Mouse (Mus musculus): Measurements from ENCODE around the gene Vars. TPM values are rescaled to one million over a fixed set of nuclear protein-coding genes. Genes with fewer than 3 reads are reported as not detected.

Gene Vars
- polyA plus RNA-seq, 1 experiment from 2014 or later: 24.7 TPM

DNA sequence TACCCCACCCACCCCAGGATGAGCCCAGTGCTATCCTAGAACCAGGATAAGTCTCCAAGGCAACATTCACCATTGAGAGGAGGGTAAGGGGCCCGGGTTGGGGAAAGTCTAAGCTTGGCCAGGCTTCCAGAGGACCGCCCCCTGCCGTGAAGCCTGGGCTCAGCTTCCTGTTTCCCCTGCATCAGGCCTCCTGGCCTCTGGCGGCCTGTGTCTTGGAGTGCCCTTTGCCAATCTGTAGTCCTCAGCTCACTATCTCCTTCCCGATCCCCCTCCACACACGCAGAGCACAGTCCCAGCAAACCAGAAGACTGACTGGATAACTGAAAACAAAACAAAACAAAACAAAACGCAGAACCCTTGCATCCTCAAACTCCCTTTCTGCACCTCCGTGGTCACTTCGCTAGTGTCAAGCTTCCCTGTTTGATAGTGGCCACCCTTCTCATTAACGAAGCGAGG, 48.8 kb downstream of the Vars start, which contains the start of gene Clic1:
Gene Clic1 (plus strand): TSS at position 406 of the 456 bp plus-strand sequence.
- Histone ChIP-seq H3K36me3 (ENCODE audit: insufficient read depth, low read length) (peaks cover 20% of the 10 kb centered on the region; the same call in 1 of the 2 replicates), H3K9ac (replicated peaks; ENCODE audit: low read depth) (peak within 1 kb of the TSS; percentile 90), H3K4me3 (ENCODE audit: low read depth, low read length) (peak within 1 kb of the TSS; percentile 65), H3K4me2 (replicated peaks; ENCODE audit: low read depth, low read length) (peak within 1 kb of the TSS; percentile 83), H3K4me1 (ENCODE audit: insufficient read depth, low read depth, low read length) (peaks cover 20% of the 10 kb centered on the region; the same call in 1 of the 2 replicates), H3K9me3 (ENCODE audit: low read length) (no peaks in the 10 kb centered on the region), H3K27me3 (replicated peaks; ENCODE audit: insufficient read depth, low read length) (no peaks in the 10 kb centered on the region), H3K27ac (ENCODE audit: low read length) (peak within 1 kb of the TSS; percentile 96)
- DNase-seq (ENCODE audit: low spot score) (peak; percentile 91), ATAC-seq (peak; percentile 8)
- TF ChIP-seq EP300 (IDR thresholded peaks at IDR 0.05): no peak
- TF ChIP-seq CTCF (IDR thresholded peaks at IDR 0.05): peak; percentile 52
- WGBS: 2% methylated on average over 11 of the region's 11 CpGs

DNA sequence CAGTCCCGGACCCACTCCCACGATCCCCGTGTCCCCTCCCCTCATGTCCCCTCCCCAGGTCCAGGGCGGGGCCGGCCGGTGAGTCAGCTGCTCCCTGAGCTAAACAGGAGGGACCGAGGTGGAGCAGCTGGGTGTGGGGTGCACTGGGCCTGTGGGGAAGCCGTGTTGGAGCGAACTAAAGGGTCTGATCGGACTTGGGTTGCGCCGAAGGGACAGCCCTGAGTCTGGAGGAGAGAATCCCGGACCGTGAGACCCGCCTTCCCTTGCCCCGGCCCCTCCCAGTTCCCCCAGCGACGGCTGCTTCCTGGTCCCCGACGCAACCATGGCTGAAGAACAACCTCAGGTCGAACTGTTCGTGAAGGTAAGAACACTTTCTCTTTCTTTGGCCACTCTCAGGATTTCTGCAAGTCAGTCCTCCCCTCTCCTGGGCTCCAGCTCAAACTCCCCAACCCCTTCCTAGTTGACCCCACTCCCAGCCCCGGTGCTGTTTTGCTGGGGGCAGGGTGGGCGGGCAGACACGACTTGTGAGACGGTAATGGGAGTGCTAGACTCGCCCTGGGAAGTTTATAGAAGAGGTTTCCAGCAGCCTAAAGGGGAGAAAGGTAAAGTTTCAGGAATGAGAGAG, 49.5 kb downstream of the Vars start:
- ATAC-seq: peak; percentile 21
- peak overlapping the region; percentile 83 for H3K4me2 ChIP-seq (replicated peaks; ENCODE audit: low read depth, low read length)
- H3K27ac ChIP-seq (ENCODE audit: low read length): peak overlapping the region; percentile 96
- no peaks in the 10 kb centered on the region for H3K9me3 ChIP-seq (ENCODE audit: low read length)
- WGBS: under 1% methylated on average over 25 of the region's 27 CpGs
- DNase-seq (ENCODE audit: low spot score): peak; percentile 88
- H3K36me3 ChIP-seq (ENCODE audit: insufficient read depth, low read length): peaks cover 24% of the 10 kb centered on the region; the same call in 1 of the 2 replicates
- peak overlapping the region; percentile 65 for H3K4me3 ChIP-seq (ENCODE audit: low read depth, low read length)
- H3K27me3 ChIP-seq (replicated peaks; ENCODE audit: insufficient read depth, low read length): no peaks in the 10 kb centered on the region
- H3K4me1 ChIP-seq (ENCODE audit: insufficient read depth, low read depth, low read length): peaks cover 13% of the 10 kb centered on the region; the same call in 1 of the 2 replicates
- H3K9ac ChIP-seq (replicated peaks; ENCODE audit: low read depth): peak overlapping the region; percentile 90
- TF ChIP-seq CTCF (IDR thresholded peaks at IDR 0.05): no peak
- TF ChIP-seq EP300 (IDR thresholded peaks at IDR 0.05): no peak

DNA sequence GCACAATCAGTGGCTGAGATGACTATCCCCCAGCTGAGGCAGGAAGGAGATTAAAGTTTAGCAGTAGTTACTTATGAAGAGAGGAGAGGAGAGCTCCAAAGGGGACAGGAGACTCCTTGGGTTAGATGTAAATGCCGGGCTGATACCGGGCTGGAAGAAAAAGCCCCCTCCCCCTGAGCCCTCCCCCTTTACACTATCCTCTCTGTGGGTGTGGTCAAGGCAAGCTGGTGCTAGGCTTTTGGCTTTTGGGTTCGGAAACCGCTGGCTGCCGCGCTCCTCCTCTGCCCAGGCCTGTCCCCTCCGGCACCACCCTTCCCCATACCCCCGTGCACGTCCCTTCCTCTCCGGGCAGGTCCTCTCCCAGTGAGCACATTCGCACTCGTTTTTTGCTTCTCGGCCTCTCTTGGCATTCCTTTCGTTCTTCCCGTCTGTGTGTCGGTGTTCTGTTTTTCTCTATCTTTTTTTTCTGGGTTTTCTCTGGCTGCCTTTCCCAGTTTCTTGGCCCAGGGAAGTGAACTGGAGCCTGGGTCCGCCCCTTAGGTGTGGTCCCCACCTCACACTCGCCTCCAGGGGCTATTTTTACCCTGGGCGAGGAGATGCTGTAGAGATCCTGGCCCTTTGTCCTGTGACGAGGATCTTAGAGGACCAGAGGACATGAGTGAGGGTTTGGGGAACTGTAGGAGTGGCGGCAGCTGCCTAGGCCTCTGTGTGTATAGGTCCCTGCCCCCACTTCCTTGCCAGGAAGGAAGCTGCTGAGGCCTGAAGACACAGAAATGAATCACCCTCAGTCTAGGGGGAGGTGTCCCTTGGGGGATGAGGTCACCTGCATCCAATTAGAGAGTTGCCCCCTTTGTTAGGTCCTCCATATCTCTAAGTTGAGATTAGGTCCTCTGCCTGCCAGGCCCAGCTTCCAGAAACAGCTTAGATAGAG, 50.6 kb downstream of the Vars start:
- TF ChIP-seq CTCF (IDR thresholded peaks at IDR 0.05) (no peak; the same call in 1 of the 2 replicates), EP300 (IDR thresholded peaks at IDR 0.05) (peak; percentile 81)
- H3K4me3 ChIP-seq (ENCODE audit: low read depth, low read length): peak overlapping the region; percentile 65
- peak overlapping the region; percentile 96 for H3K27ac ChIP-seq (ENCODE audit: low read length)
- H3K36me3 ChIP-seq (ENCODE audit: insufficient read depth, low read length): peaks cover 33% of the 10 kb centered on the region; the same call in 1 of the 2 replicates
- DNase-seq (ENCODE audit: low spot score) (peak; percentile 96), ATAC-seq (peak; percentile 83)
- no peaks in the 10 kb centered on the region for H3K9me3 ChIP-seq (ENCODE audit: low read length)
- H3K4me2 ChIP-seq (replicated peaks; ENCODE audit: low read depth, low read length): peak overlapping the region; percentile 83
- no peaks in the 10 kb centered on the region for H3K27me3 ChIP-seq (replicated peaks; ENCODE audit: insufficient read depth, low read length)
- WGBS: 2% methylated on average over 18 of the region's 21 CpGs
- peak overlapping the region; percentile 81 for H3K9ac ChIP-seq (replicated peaks; ENCODE audit: low read depth)
- peaks cover 12% of the 10 kb centered on the region; the same call in 1 of the 2 replicates for H3K4me1 ChIP-seq (ENCODE audit: insufficient read depth, low read depth, low read length)

DNA sequence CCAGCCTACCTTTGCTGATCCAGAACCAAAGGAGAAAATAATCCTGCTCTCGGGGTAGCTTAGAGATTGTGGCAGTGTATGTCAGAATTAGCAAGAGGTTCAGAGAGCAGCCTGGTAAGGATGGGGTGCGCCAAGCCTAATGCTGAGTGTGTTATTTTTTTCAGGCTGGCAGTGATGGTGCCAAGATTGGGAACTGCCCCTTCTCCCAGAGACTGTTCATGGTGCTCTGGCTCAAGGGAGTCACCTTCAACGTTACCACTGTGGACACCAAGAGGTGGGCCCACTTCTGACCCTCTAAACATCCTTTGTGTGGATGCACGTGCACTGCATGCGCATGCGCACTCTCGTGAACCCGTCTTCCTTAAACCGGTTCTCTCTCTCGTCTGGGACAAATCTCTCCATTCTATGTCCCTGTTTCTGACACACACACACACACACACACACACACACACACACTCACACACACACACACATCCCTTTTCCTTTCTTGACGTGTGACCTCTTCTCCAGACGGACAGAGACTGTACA, 51.5 kb downstream of the Vars start:
- H3K27me3 ChIP-seq (replicated peaks; ENCODE audit: insufficient read depth, low read length): no peaks in the 10 kb centered on the region
- peak overlapping the region; percentile 21; the same call in 1 of the 2 replicates for H3K9ac ChIP-seq (replicated peaks; ENCODE audit: low read depth)
- 59% methylated on average over 12 of the region's 12 CpGs for WGBS
- peaks cover 10% of the 10 kb centered on the region; the same call in 1 of the 2 replicates for H3K4me1 ChIP-seq (ENCODE audit: insufficient read depth, low read depth, low read length)
- H3K9me3 ChIP-seq (ENCODE audit: low read length): no peaks in the 10 kb centered on the region
- peak overlapping the region; percentile 71 for H3K27ac ChIP-seq (ENCODE audit: low read length)
- no peak for DNase-seq (ENCODE audit: low spot score)
- H3K4me3 ChIP-seq (ENCODE audit: low read depth, low read length): 0 out of 2 replicates have a peak overlapping the region, but pooled peaks have one; percentile 14
- ATAC-seq: no peak
- H3K4me2 ChIP-seq (replicated peaks; ENCODE audit: low read depth, low read length): peak overlapping the region; percentile 83
- H3K36me3 ChIP-seq (ENCODE audit: insufficient read depth, low read length): peaks cover 35% of the 10 kb centered on the region; the same call in 1 of the 2 replicates
- TF ChIP-seq EP300 (IDR thresholded peaks at IDR 0.05) (no peak), CTCF (IDR thresholded peaks at IDR 0.05) (no peak)

DNA sequence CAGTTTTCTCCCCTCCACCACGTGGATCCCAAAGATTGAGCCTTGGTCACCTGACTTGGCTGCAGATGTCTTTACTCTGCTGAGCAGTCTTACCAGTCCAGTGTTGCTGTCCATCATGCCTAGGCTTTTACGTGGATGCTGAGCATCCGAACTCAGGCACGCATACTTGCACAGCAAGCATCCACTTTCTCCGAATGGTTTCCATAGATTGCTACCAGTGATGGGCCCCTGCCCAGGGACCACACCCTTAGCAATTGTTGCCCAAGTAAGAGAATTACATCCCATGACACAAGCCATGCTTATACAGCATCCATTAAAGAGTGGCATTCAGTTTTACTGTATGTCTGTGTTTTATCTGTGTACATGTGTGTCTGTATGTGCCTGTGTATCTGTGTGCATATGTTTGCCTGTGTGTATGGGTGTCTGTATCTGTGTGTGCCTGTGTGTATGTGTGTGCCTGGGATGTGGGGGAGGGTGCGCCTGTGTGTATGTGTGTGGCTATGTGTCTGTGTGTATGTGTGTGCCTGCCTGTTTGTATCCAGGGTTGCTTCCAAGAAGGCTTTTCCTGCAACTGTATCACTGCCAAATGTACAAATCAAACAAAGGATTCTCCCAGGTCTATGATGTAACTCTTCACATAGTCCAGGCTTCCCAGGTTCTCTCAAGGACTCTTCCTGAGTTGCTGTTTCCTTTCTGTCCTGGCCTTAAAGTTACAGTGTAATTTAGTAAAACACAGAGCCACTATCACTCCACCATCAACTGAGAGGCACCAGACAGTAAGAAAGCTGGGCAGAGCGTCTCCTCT, 55.1 kb downstream of the Vars start:
- peaks cover 7% of the 10 kb centered on the region for H3K4me1 ChIP-seq (ENCODE audit: insufficient read depth, low read depth, low read length)
- no peak overlapping the region for H3K4me3 ChIP-seq (ENCODE audit: low read depth, low read length)
- TF ChIP-seq EP300 (IDR thresholded peaks at IDR 0.05) (no peak), CTCF (IDR thresholded peaks at IDR 0.05) (no peak)
- H3K27ac ChIP-seq (ENCODE audit: low read length): no peak overlapping the region
- H3K36me3 ChIP-seq (ENCODE audit: insufficient read depth, low read length): peaks cover 38% of the 10 kb centered on the region; the same call in 1 of the 2 replicates
- ATAC-seq (no peak), DNase-seq (ENCODE audit: low spot score) (no peak)
- no peaks in the 10 kb centered on the region for H3K27me3 ChIP-seq (replicated peaks; ENCODE audit: insufficient read depth, low read length)
- H3K9me3 ChIP-seq (ENCODE audit: low read length): no peaks in the 10 kb centered on the region
- 87% methylated on average over 7 of the region's 7 CpGs for WGBS
- no peak overlapping the region for H3K4me2 ChIP-seq (replicated peaks; ENCODE audit: low read depth, low read length)
- H3K9ac ChIP-seq (replicated peaks; ENCODE audit: low read depth): no peak overlapping the region

All from lung, postnatal 0 days (tissue).